Mouse (Mus musculus): Measurements from ENCODE around the gene H2-Ke6. TPM values are rescaled to one million over a fixed set of nuclear protein-coding genes. Genes with fewer than 3 reads are reported as not detected.

The H2-Ke6 gene
- 32.4 and 36.4 TPM in 2 replicates for polyA plus RNA-seq (2016; fragmentation: Nextera tagmentation; extraction: Ambion mirVana)

GRCm38 (mm10) chr17:34027656-34028223 lies at the start of gene H2-Ke6:
TSS of gene H2-Ke6 (minus strand) at chr17:34028060.
- under 1% methylated on average over 49 of the region's 49 CpGs for WGBS
- no peaks in the 10 kb centered on the region for H3K27me3 ChIP-seq (ENCODE audit: insufficient read depth, poor library complexity, severe bottlenecking)
- H3K4me1 ChIP-seq, result peaks cover 81% of the 10 kb centered on the region
- DNase-seq (ENCODE audit: low spot score), result peak; percentile 97
- H3K9me3 ChIP-seq, result no peaks in the 10 kb centered on the region
- peak within 1 kb of the TSS; percentile 86 for H3K27ac ChIP-seq
- peaks cover 30% of the 10 kb centered on the region for H3K36me3 ChIP-seq
- H3K4me3 ChIP-seq, result peak within 1 kb of the TSS; percentile 76

- 3% methylated on average over 9 of the region's 9 CpGs for WGBS
- no peak overlapping the region for H3K27ac ChIP-seq
- no peaks in the 10 kb centered on the region for H3K9me3 ChIP-seq
- no peaks in the 10 kb centered on the region for H3K36me3 ChIP-seq
- H3K27me3 ChIP-seq (ENCODE audit: insufficient read depth, poor library complexity, severe bottlenecking), result peaks cover 26% of the 10 kb centered on the region
- H3K4me3 ChIP-seq, result no peak overlapping the region
- no peaks in the 10 kb centered on the region for H3K4me1 ChIP-seq
- DNase-seq (ENCODE audit: low spot score), result peak; percentile 86
Measured at GRCm38 (mm10) chr17:34077549-34077948, 49.7 kb upstream of the H2-Ke6 start.

- Histone ChIP-seq H3K27me3 (ENCODE audit: insufficient read depth, poor library complexity, severe bottlenecking) (peaks cover 20% of the 10 kb centered on the region), H3K36me3 (no peaks in the 10 kb centered on the region), H3K4me3 (no peak overlapping the region), H3K27ac (no peak overlapping the region), H3K9me3 (no peaks in the 10 kb centered on the region), H3K4me1 (no peaks in the 10 kb centered on the region)
- WGBS, result 37% methylated on average over 7 of the region's 7 CpGs
- no peak for DNase-seq (ENCODE audit: low spot score)
Measured at GRCm38 (mm10) chr17:34075271-34075670, 47.4 kb upstream of the H2-Ke6 start.

- H3K36me3 ChIP-seq, result no peaks in the 10 kb centered on the region
- WGBS, result 64% methylated on average over 5 of the region's 5 CpGs
- no peak overlapping the region for H3K4me3 ChIP-seq
- no peak overlapping the region for H3K27ac ChIP-seq
- DNase-seq (ENCODE audit: low spot score), result no peak
- H3K27me3 ChIP-seq (ENCODE audit: insufficient read depth, poor library complexity, severe bottlenecking), result peaks cover 26% of the 10 kb centered on the region
- H3K9me3 ChIP-seq, result no peaks in the 10 kb centered on the region
- no peaks in the 10 kb centered on the region for H3K4me1 ChIP-seq
Measured at GRCm38 (mm10) chr17:34072091-34072490, 44.2 kb upstream of the H2-Ke6 start.

GRCm38 (mm10) chr17:34068864-34069263 lies 41.0 kb upstream of the H2-Ke6 start:
- H3K9me3 ChIP-seq, result no peaks in the 10 kb centered on the region
- no peaks in the 10 kb centered on the region for H3K4me1 ChIP-seq
- no peak for DNase-seq (ENCODE audit: low spot score)
- H3K4me3 ChIP-seq, result no peak overlapping the region
- H3K27ac ChIP-seq, result no peak overlapping the region
- peaks cover 32% of the 10 kb centered on the region for H3K27me3 ChIP-seq (ENCODE audit: insufficient read depth, poor library complexity, severe bottlenecking)
- 60% methylated on average over 3 of the region's 3 CpGs for WGBS
- H3K36me3 ChIP-seq, result no peaks in the 10 kb centered on the region

- 0 out of 2 replicates have a peak, but pooled peaks cover 8% of the 10 kb centered on the region for H3K4me1 ChIP-seq
- H3K4me3 ChIP-seq, result no peak overlapping the region
- peaks cover 22% of the 10 kb centered on the region for H3K27me3 ChIP-seq (ENCODE audit: insufficient read depth, poor library complexity, severe bottlenecking)
- WGBS, result 67% methylated on average over 6 of the region's 7 CpGs
- no peak overlapping the region for H3K27ac ChIP-seq
- no peak for DNase-seq (ENCODE audit: low spot score)
- no peaks in the 10 kb centered on the region for H3K9me3 ChIP-seq
- H3K36me3 ChIP-seq, result no peaks in the 10 kb centered on the region
Measured at GRCm38 (mm10) chr17:34057224-34057623, 29.4 kb upstream of the H2-Ke6 start.

- Histone ChIP-seq H3K27ac (no peak overlapping the region), H3K9me3 (0 out of 2 replicates have a peak, but pooled peaks cover 9% of the 10 kb centered on the region), H3K4me3 (no peak overlapping the region), H3K36me3 (no peaks in the 10 kb centered on the region), H3K27me3 (ENCODE audit: insufficient read depth, poor library complexity, severe bottlenecking) (peaks cover 29% of the 10 kb centered on the region), H3K4me1 (0 out of 2 replicates have a peak, but pooled peaks cover 7% of the 10 kb centered on the region)
- WGBS, result 92% methylated on average over 5 of the region's 5 CpGs
- no peak for DNase-seq (ENCODE audit: low spot score)
Measured at GRCm38 (mm10) chr17:34047404-34048050, 19.7 kb upstream of the H2-Ke6 start.

- 80% methylated on average over 14 of the region's 14 CpGs for WGBS
- no peak overlapping the region for H3K4me3 ChIP-seq
- peaks cover 34% of the 10 kb centered on the region for H3K27me3 ChIP-seq (ENCODE audit: insufficient read depth, poor library complexity, severe bottlenecking)
- no peak for DNase-seq (ENCODE audit: low spot score)
- 0 out of 2 replicates have a peak, but pooled peaks cover 10% of the 10 kb centered on the region for H3K4me1 ChIP-seq
- H3K9me3 ChIP-seq, result 0 out of 2 replicates have a peak, but pooled peaks cover 9% of the 10 kb centered on the region
- no peak overlapping the region for H3K27ac ChIP-seq
- H3K36me3 ChIP-seq, result no peaks in the 10 kb centered on the region
Measured at GRCm38 (mm10) chr17:34045941-34046340, 18.1 kb upstream of the H2-Ke6 start.

GRCm38 (mm10) chr17:34039562-34040450 lies 11.9 kb upstream of the H2-Ke6 start:
- Histone ChIP-seq H3K4me3 (peak overlapping the region; percentile 41), H3K4me1 (peaks cover 40% of the 10 kb centered on the region), H3K9me3 (no peaks in the 10 kb centered on the region), H3K27me3 (ENCODE audit: insufficient read depth, poor library complexity, severe bottlenecking) (peaks cover 67% of the 10 kb centered on the region), H3K27ac (no peak overlapping the region), H3K36me3 (peaks cover 32% of the 10 kb centered on the region)
- DNase-seq (ENCODE audit: low spot score), result no peak
- WGBS, result 24% methylated on average over 17 of the region's 17 CpGs

- no peak for DNase-seq (ENCODE audit: low spot score)
- no peaks in the 10 kb centered on the region for H3K9me3 ChIP-seq
- peaks cover 39% of the 10 kb centered on the region for H3K36me3 ChIP-seq
- H3K27me3 ChIP-seq (ENCODE audit: insufficient read depth, poor library complexity, severe bottlenecking), result peaks cover 64% of the 10 kb centered on the region
- 6% methylated on average over 28 of the region's 28 CpGs for WGBS
- peak within 1 kb of the TSS; percentile 41 for H3K4me3 ChIP-seq
- H3K27ac ChIP-seq, result 0 out of 2 replicates have a peak within 1 kb of the TSS, but pooled peaks have one; percentile 14
- H3K4me1 ChIP-seq, result peaks cover 42% of the 10 kb centered on the region
Measured at GRCm38 (mm10) chr17:34038878-34039561, 11.2 kb upstream of the H2-Ke6 start, which contains the start of gene Col11a2. TSS of gene Col11a2 (plus strand) at chr17:34039437.

GRCm38 (mm10) chr17:34038440-34038839 lies 10.6 kb upstream of the H2-Ke6 start:
- peaks cover 47% of the 10 kb centered on the region for H3K4me1 ChIP-seq
- DNase-seq (ENCODE audit: low spot score), result no peak
- 13% methylated on average over 21 of the region's 21 CpGs for WGBS
- H3K4me3 ChIP-seq, result peak overlapping the region; percentile 41
- peaks cover 45% of the 10 kb centered on the region for H3K36me3 ChIP-seq
- H3K27me3 ChIP-seq (ENCODE audit: insufficient read depth, poor library complexity, severe bottlenecking), result peaks cover 64% of the 10 kb centered on the region
- H3K27ac ChIP-seq, result 0 out of 2 replicates have a peak overlapping the region, but pooled peaks have one; percentile 14
- H3K9me3 ChIP-seq, result no peaks in the 10 kb centered on the region

- H3K27ac ChIP-seq, result no peak overlapping the region
- H3K4me3 ChIP-seq, result no peak overlapping the region
- peaks cover 58% of the 10 kb centered on the region for H3K4me1 ChIP-seq
- 93% methylated on average over 7 of the region's 7 CpGs for WGBS
- H3K9me3 ChIP-seq, result no peaks in the 10 kb centered on the region
- H3K36me3 ChIP-seq, result peaks cover 46% of the 10 kb centered on the region
- no peak for DNase-seq (ENCODE audit: low spot score)
- peaks cover 54% of the 10 kb centered on the region for H3K27me3 ChIP-seq (ENCODE audit: insufficient read depth, poor library complexity, severe bottlenecking)
Measured at GRCm38 (mm10) chr17:34037241-34037640, 9.4 kb upstream of the H2-Ke6 start.
